Mouse (Mus musculus): ENCODE measurements at regions not wholly inside any gene's neighbourhood (a gene's known extent, or its start where the extent isn't known, plus 50 kb on each side); places are given as distances from the start of the nearest gene placed in this dataset.

DNA sequence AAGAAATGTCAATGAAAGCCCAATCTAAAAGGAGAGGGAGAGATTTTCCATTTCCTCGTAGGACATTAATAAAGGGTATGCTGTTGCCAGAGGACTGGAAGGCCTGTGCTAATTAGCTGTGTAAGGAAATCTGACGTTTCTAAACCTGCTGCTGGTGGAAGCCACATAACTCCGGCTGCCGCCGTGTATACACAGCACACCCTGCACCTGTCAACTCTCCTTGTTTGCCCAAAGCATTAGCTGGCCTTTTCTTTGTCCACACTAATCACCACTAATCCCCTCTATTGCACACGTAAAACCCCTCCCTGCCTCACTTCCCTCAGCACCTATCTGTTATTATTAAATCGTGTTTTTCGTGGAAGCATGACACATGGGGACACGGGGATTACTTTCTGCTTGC is 108.7 kb downstream of the Gm10260 start:
- DNase-seq: no peak

DNA sequence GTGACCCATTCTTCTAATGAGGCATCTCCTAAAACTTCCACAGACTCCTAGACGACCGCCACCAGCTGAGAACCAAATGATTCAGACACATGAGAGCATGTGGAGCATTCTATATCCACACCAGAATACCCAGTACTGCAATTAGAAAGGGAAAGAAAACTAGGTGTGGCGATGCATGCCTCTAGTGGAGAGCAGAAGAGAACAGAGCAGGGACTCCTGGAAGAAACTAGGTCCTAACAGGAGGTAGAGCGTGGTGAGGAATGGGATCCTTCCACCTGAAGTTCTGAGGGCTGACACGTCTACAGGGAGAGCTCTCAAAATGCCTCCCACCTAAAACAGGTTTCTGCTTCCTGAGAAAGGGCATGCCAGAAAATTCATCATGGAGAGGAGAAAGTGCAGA is 109.3 kb downstream of the Gm10260 start:
- DNase-seq: no peak

DNA sequence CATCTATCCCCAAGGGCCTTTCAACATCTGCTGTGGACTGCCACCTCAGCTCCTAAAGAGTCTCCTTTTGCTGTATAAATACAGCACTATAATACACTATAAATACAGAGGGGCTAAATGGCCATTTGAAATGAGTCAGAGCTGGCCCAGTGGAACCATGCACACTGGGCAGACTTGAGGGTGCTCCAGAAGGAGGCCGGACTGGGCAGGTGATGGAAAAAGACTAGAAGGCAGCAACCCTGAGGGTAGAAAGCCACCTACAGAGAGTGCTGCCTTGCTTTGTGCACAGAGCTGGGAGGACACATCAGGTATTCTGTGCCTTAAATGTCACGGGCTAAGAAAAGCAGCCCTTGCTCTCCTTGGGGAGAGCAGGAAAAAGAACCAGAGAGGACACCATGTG is 110.2 kb downstream of the Gm10260 start:
- DNase-seq: no peak

DNA sequence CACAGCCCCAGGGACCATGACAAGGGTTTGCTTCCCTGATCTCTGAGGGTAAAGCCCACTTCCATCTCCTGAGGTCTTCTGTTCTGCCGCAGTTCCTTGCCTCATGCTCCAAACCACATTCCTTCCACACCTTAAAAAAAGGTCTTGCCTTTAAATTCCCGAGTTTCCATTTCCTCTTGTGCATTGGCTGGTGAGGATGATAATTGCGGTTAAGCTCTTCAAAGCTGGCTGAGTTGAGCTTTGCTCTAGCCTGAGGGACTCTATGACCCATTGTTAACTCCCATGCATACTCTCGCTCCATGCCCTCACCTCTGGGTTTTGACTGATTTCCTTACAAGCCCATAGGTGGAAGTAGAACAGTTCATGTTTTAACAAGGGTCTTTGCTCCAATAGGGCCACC is 112.9 kb downstream of the Gm10260 start:
- no peak for DNase-seq

DNA sequence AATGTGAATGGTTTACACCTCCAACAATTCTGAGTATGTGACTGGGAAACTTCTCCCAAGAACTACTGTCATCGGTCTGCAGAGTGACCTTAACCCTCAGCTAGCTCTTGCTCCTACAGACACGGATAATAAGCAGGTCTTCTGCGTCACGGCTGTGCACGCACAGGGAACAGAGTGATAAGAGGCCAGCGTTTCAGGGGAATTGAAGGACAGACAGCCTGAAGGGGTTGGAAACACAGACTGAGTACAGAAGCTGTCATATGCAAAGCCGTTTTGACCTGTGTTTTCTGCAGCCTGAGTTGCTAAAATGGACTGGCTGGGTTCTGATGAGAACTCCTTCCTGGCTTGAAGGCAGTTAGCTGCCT is 114.4 kb downstream of the Gm10260 start:
- no peak for DNase-seq

DNA sequence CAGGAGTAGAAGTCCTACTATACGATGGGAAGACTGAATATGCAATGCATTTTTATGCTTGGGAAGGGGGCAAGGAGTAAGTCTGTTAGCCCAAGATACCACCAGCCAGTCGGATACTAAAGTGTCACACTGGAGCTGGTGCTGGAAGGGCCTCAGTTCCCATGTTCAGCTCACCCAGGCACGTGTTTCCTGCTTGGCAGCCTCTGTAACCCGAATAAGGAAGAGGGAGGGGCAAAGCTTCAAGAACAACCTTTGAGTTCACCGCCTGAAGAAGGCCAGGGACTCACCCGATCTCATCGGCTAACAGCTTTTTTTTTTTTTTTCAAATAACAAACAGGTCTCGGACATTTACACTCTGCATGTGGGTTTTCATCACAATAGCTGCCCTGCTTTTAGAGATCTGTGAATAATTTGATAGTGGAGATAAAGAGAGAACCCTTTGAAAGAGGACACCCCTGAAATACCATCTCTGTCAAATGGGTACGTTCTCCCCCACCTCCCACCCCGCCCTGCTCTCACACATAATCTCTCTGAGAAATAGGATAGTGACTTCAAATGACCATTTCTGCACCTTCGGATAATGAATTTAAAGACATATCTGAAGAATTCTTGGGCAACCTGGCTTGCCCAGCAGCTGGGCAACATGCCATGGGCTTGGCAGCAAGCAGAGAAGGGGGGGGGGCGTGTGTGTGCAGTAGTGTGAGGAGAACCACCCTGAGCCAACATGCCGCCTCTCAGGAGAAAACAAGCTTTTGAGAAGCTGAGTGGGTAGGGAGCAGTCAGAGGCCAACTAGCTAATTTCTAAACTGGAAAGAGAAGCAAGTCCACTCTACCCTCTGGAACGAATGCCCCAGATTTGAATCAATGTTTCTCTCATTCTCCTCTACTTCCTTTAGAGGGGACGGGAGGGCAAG is 115.1 kb downstream of the Gm10260 start:
- peak; percentile 74 for DNase-seq

DNA sequence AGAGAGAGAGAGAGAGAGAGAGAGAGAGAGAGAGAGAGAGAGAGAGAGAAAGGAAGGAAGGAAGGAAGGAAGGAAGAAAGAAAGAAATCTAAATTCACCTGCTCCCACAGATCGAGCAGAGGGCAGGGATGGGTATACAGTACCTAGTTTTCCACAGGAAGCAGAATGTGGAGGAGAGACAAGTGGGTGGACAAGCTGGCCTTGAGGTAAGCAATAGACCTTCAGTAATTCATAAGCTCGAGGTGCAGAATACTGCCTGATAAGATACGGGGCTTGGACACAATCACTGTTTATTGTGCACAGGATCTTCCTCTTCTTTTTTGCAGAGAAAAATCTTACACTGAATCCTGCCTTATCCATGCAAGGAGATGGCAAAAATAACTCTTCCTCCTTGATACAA is 120.2 kb downstream of the Gm10260 start:
- no peak for DNase-seq

DNA sequence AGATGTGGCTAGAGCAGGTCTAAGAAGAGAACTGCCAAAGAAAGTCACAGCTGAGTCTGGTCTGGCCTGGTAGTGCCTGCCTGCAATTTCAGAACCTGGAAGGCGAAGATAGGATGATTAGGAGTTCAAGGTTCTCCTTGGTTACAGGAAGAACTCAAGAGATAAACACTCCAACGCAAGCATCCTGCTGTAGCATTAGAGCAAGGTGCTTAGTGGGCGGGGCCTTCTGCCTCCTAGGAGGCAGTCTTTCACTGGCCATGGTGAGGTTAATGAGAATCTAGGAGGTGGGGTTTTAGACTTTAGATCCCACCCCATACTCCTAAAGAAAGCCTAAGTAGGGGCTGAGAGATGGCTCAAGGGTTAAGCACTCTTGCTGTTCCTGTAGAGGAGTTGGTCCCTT is 120.8 kb downstream of the Gm10260 start:
- peak; percentile 4 for DNase-seq

DNA sequence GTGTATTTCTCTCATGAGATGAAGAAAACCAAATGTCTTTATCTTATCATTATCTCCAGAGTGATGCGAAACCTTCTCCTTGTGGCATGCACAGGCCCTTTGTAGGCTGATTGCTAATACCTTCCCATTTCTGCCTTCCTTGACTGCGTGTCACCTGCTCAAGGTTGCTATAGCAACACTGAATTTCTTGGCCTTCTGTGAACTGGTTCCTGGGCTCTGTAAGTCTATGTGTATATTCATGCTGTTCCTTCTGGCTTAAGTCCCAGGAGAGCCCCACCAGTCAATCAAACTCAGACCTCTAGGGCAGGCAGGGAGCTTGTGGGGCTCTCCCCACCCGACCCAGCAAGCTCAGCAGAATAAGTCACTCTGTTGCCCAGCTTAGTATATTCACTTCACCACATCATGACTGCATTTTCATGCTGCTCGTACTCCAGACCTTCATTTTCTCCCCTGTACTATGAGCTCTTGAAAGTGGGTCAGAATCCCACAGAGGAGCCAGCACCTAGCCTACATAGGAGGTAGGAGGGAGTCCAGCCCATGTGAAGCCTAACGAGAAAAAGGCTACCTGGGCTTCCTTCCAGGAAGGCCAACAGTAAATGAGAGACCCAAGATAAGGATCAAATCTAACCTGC is 121.9 kb downstream of the Gm10260 start:
- DNase-seq: peak; percentile 4

DNA sequence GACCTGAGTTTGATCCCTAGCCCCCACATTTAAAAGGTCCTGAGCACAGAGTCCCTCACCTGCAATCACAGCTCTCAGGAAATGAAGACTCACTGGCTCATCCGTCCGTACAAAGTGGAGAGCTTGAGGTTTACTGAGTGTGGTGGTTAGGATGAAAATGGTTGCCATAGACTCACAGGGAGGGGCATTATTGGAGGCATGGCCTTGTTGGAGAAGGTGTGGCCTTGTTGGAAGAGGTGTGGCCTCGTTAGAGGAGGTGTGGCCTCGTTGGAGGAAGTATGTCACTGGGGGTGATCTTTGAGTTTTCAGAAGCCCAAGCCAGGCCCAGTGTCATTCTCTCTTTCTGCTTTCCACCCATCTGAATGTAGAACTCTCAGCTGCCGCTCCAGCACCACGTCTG is 122.9 kb downstream of the Gm10260 start:
- no peak for DNase-seq

DNA sequence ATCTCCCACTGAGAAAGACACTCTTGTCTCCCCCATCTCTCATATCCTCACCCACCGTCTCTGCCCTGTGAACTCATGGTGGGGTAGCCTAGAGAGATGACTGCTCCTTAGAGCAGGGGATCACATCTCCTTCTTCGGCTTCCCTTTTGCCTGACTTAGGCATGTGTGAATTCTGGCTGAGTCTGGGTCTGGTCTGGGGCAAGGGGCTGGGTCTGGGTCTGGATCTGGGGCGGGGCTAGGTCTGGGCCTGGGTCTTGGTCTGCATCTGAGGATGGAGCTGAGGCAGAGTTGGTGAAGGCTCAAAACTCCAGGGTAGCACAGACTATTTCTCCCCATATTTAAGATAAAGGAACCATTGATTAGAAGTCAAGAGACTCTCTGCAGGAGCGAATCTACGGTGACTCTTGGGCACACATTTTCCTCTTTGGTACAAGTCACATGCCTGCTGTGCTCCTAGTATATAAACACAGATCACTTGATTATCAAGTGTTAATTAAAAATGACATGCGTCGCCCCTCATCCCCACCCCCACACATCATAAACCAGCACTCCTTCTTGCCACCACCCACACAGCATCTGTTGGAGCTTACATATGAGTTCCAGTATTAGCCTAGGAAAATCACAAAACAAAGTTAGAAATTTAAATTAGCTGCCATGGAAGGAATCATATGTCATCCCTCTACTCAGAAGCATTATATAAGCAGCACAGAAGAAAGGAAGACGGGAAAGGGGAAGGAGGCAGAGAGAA is 126.2 kb downstream of the Gm10260 start:
- peak; percentile 3 for DNase-seq

DNA sequence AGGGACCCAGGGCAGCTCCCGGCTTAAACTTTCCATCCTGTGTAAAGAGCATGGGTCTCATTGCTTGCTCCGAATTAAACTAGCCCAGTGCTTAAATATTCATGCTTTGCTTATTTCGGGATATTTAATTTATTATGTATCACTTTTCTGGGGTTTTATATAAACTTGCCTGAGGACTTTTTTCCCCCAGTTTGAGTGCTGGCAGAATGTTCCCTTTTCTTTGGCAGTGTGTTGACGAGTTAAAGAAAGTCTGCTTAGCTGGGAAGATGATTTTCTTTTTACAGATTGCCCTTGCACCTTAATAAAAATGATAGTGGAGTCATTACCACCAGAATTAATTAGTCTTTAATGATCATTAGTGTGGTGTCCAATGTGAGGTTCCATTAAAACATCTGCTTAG is 126.9 kb downstream of the Gm10260 start:
- DNase-seq: no peak

DNA sequence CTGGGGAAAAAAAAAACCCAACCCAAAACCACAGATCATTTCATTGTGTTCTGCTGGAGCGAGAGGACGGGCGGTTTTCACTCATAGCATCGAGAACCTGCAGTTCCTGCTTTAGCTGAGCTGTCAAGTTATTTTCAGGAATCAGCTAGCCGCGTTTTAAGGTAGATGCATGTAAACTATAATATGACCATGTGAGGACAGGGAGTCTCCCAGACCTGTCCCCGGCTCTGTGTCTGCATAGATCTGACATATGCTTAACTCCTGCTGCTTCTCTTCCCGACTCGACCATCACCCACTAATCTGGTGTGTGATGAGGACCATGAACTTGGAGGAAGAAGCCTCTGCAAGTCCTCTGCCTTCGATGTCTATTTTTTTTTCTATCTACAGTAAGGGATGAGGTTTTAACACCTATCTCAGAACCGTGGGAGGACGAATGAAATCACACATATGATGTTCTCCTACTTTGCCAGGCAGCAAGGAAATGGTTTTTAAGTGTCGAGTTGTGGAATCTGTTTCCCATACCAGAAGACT is 128.5 kb downstream of the Gm10260 start:
- DNase-seq: no peak

DNA sequence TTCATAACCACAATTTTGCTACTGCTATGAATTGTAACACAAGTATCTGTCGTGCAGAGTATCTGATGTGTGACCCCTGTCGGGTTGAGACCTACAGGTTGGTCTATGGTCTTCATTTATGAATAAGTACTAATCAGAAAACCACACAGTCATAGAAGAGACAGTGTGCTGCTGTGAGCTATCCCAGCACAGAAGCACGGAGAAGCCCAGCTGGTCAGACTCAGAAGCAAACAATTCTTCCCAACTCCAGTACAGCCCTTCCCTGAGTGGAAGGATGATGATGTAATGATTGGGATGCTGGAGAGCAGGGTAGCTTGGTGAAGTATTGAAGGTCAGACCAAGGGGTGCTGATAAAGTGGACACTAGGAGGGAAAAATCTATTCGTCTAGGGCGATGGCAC is 129.5 kb downstream of the Gm10260 start:
- no peak for DNase-seq

DNA sequence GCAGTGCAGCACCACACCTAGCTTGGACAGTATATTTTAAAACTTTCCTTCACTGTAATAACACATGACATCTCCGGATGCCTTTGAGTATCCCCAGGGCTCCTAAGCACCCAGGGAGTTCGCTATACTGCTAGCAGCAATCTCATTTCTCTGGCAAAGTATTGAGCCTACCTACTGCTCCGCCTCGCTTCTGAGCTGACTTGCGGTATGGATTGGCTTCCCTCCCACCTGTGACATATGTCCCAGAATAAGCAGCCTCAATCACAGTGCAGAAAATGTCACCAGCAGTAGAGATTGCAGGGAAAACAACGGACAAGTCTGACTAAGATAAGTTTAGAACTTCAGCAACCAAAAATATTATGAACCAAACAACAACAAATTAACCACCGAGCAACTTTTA is 131.8 kb downstream of the Gm10260 start:
- DNase-seq: no peak

DNA sequence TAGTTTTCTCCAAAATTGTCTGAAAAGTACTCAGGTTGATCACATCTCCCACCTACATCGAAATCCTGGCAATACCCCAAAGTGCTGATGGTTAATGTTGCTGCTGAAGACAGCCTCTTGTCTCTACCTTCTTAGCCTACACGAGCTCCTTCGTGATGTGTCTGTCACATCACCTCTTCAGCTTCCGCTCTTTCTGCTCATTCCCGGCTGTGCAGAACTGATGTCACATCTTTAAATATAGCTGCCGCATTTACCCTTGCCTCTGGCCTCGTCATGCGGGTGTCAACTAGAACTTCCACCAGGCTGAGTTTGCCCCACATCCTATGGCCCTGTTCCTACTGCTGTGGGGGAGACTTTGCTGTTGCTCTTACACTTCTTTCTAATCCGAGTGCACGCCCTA is 133.2 kb downstream of the Gm10260 start:
- no peak for DNase-seq

DNA sequence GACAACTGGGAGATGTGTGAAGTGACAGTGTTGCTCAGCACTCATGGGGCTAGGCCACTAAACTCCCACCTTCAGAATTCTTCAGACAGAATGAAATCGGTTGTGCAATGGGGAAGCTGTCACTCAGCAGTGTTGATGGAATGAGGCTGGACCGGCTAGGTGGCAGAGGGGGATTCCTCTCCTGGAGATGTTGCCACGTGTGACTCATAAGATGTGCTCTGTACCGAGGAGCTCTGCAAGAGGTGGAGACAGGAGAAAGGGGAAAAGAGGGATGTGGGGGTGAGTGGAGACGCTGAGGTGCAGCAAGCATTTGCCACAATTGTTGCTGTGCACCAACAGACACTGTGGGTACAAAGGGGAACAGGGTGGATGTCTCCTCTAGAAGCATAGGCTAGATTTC is 133.6 kb downstream of the Gm10260 start:
- no peak for DNase-seq

DNA sequence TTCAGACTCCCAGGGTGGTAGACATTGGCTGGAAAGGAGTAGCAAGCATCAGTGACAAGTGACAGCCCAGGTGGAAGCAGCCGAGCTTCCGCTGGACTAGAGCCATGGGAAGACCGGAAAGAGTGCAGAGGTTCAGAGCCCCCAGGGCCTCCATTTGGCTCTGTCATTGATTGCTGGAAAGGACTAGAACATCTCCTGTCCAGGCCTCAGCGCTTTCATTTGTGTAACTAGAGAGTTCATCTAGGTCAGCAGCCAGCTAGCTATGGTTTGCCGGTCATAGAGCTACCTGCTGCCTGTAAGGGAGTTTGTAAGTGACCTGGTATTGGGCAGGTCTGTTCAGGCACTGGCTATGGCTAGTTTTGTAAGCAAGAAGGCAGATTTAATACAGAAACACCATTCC is 134.3 kb downstream of the Gm10260 start:
- peak; percentile 26 for DNase-seq

DNA sequence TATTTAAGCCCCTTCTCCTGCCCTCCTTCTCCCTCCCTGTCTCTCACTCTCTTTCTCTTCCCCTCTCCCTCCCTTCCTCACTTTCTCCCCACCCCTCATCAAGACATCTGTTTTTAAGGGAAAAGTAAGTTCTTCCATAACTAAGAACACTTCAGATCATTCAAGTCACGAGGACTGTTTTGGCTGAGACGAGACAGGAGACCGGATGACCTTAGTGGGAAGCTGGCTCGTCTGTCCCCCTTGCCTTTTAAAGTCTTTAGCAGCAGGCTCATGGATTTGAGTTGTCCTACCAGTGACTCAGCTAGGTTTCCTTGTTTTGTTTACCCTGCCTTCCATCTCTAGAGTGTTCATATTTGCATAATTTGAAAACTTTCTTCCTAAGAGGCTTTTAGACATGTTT is 135.0 kb downstream of the Gm10260 start:
- DNase-seq: no peak

DNA sequence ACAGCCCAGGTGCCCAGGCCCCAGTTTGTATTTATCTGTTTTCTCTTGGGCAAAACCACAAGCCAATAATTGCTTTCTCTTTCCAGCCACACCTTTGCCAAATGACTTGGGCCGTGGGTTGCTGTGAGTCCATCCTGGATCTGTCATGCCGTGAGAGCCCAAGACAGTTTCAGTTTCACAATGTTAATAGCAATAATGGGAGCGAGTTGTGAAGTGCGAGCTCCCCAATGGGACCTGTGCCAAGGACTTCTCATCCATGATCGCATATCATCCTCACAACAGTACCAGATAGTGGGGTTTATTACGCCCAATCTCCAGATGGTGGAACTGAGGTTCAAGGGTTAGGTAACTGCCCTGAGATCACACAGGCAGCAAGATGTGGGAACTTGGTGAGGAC is 142.2 kb downstream of the Gm10260 start:
- peak; percentile 35 for DNase-seq

DNA sequence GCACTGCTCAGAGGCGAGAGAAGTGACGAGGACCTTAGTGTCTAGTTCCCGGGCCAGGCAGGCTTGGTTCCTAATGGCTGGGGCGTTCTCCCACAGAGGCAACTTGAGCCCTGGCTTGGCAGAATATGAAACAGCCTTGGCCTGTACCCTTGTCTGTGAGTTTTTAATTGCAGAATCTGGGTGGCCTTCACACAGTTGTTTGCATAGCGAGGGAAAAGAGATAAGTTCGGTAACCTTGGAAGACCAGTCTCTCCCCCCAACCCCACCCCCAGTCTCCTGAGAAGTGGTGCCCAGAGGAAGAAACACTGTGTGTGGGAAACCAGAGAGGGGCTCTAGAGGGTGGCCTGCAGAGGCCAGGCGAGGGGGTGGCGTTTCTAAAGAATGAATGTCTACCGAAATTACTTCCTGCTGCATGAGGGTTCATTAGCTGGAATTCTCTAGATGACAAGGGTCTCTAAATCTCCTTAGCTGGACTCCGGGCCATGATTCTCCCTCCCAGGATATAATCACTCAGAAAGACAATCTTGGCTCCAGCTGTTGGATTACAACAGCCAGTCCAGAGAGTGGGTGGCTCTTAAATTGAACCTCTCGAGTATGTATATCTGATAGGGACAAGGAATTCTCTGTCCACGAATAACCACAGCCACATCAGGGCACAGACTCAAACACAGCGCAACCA is 142.8 kb downstream of the Gm10260 start:
- DNase-seq: peak; percentile 58

DNA sequence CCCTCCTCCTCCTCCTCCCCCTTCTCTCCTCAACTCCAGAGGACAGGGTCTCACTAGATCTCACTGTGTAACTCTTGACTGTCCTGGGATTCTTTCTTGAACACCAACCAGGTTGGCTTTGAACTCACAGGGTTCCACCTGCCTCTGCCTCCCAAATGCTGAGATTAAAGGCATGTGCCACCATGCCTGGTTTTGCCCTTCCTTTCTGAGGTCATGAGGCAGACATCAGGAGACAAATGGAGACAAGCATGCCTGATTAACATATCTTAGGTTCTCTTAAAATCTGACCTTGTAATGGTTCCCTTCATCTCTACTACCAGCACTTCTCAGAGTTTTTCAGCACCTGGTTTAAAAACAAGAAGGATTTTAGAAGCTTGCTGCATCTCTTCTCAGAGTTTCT is 143.5 kb downstream of the Gm10260 start:
- DNase-seq: no peak

DNA sequence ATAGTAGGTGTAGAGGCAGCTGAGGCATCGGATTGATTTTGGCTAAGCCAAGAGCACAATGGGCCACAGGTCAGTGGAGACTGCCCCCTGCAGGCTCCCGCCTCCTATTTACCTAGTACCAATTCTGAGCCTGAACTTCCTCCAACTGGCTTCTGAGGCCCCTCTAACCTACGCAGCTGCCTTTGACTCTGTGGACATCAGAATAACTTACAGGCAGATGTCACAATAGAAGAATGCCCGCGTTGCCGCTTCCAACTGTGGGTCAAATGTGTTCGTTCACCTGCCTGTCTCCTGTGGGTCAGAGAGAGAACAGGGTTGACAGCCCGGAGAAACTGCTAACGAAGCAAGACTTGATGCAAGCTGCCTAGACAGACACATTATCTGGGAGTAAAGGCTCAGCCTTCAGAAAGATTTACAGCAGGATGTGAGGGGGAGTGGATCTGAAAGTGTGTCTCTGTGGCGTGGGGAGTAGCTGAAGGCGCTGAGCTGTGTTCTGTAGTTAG is 153.2 kb downstream of the Gm10260 start:
- DNase-seq: peak; percentile 67
